8 mouse cellular contexts compared by ENCODE assay signal in genomic region chr4:133129931-133130889, GRCm38 (mm10). TPM values are rescaled to one million over a fixed set of nuclear protein-coding genes. Genes with fewer than 3 reads are reported as not detected.
DNase-seq lines count a peak whose midpoint lies in the region; ATAC-seq and TF ChIP-seq lines count a peak whose summit lies in the region.

Wasf2 (plus strand) TSS chr4:133130505.

- H3K36me3 ChIP-seq in MEL (ENCODE audit: control insufficient read depth in 1 of 2, insufficient read depth in 2 of 2, low read length in 2 of 2) = peaks cover 0 to 8% of the 10 kb centered on the region in 2 experiments; a peak in 2 of 4 replicates
- H3K36me3 ChIP-seq in forebrain, postnatal 0 days (ENCODE audit: insufficient read depth) = no peaks in the 10 kb centered on the region
- H3K36me3 ChIP-seq in lung, embryonic 15.5 days = peaks cover 9% of the 10 kb centered on the region; the same call in 1 of the 2 replicates

- peak within 1 kb of the TSS; percentile 89 for H3K9ac ChIP-seq in MEL (ENCODE audit: control insufficient read depth, low read depth, low read length, poor library complexity, severe bottlenecking)
- peak within 1 kb of the TSS; percentile 79 for H3K9ac ChIP-seq in forebrain, postnatal 0 days
- peak within 1 kb of the TSS; percentile 91 for H3K9ac ChIP-seq in lung, embryonic 15.5 days

- ATAC-seq in forebrain, postnatal 0 days = peak; percentile 98
- peak; percentile 93 for ATAC-seq in lung, embryonic 15.5 days (ENCODE audit: borderline replicate concordance, extremely low read depth, low FRiP score, low TSS enrichment)

- H3K27me3 ChIP-seq in MEL (ENCODE audit: control insufficient read depth in 1 of 2, insufficient read depth in 2 of 2, low read length in 2 of 2) = no peaks in the 10 kb centered on the region
- H3K27me3 ChIP-seq in cerebellum, adult 2 months (ENCODE audit: control insufficient read depth, insufficient read depth, low read length) = no peaks in the 10 kb centered on the region
- H3K27me3 ChIP-seq in forebrain, postnatal 0 days (ENCODE audit: insufficient read depth, low read length) = no peaks in the 10 kb centered on the region
- no peaks in the 10 kb centered on the region for H3K27me3 ChIP-seq in lung, embryonic 15.5 days

- DNase-seq in MEL (ENCODE audit: low read depth, low spot score) = peak; percentile 98
- DNase-seq in cerebellum, adult 2 months = peak; percentile 89 to 92
- peak; percentile 95 for DNase-seq in forebrain, postnatal 0 days
- DNase-seq in heart, postnatal 4 days = peak; percentile 95
- peak; percentile 84 to 87 for DNase-seq in layer of hippocampus, adult 8-10 months (ENCODE audit: low spot score in 2 of 2)
- peak; percentile 83 for DNase-seq in ovary, adult 18-20 months (ENCODE audit: low spot score)
- peak; percentile 96 for DNase-seq in thymus, postnatal 0 days (ENCODE audit: low spot score)

- no peak for TF ChIP-seq RAD21 in MEL (IDR thresholded peaks at IDR 0.05; ENCODE audit: low read depth, low read length)

- no peak for TF ChIP-seq EP300 in MEL (IDR thresholded peaks at IDR 0.05; ENCODE audit: low read depth in 1 of 2, low read length in 2 of 2)

- peak; percentile 77 to 90 for TF ChIP-seq POLR2A in MEL (IDR thresholded peaks at IDR 0.05; ENCODE audit: control insufficient read depth in 1 of 2, insufficient read depth in 1 of 2, low read depth in 1 of 2, low read length in 2 of 2, poor library complexity in 1 of 2)
- peak; percentile 55 for TF ChIP-seq POLR2A in cerebellum, adult 2 months (IDR thresholded peaks at IDR 0.05; ENCODE audit: borderline replicate concordance, insufficient read depth, low read length)

- H3K27ac ChIP-seq in MEL (ENCODE audit: control insufficient read depth, low read depth, low read length) = peak within 1 kb of the TSS; percentile 68
- peak within 1 kb of the TSS; percentile 35; the same call in 1 of the 2 replicates for H3K27ac ChIP-seq in cerebellum, adult 2 months (ENCODE audit: insufficient read depth, low read length)
- peak within 1 kb of the TSS; percentile 58 for H3K27ac ChIP-seq in forebrain, postnatal 0 days (ENCODE audit: low read depth, low read length)
- peak within 1 kb of the TSS; percentile 85 for H3K27ac ChIP-seq in lung, embryonic 15.5 days

- H3K4me1 ChIP-seq in MEL (ENCODE audit: control insufficient read depth in 1 of 2, insufficient read depth in 2 of 2, low read length in 2 of 2) = peaks cover 0 to 12% of the 10 kb centered on the region in 2 experiments; a peak in 3 of 4 replicates
- peaks cover 13% of the 10 kb centered on the region; the same call in 1 of the 2 replicates for H3K4me1 ChIP-seq in cerebellum, adult 2 months (ENCODE audit: control insufficient read depth, insufficient read depth, low read length)
- 0 out of 2 replicates have a peak, but pooled peaks cover 11% of the 10 kb centered on the region for H3K4me1 ChIP-seq in forebrain, postnatal 0 days (ENCODE audit: insufficient read depth)
- peaks cover 13% of the 10 kb centered on the region for H3K4me1 ChIP-seq in lung, embryonic 15.5 days

- H3K4me2 ChIP-seq in forebrain, postnatal 0 days (ENCODE audit: low read depth) = peak within 1 kb of the TSS; percentile 81
- peak within 1 kb of the TSS; percentile 78 for H3K4me2 ChIP-seq in lung, embryonic 15.5 days

- peaks cover 37% of the 10 kb centered on the region for H3K79me2 ChIP-seq in MEL (ENCODE audit: control insufficient read depth, insufficient read depth, low read length, poor library complexity)

- H3K4me3 ChIP-seq in MEL (ENCODE audit: control insufficient read depth in 1 of 2, insufficient read depth in 1 of 2, low read depth in 2 of 2, low read length in 2 of 2) = peak within 1 kb of the TSS; percentile 82 to 95
- peak within 1 kb of the TSS; percentile 78 for H3K4me3 ChIP-seq in cerebellum, adult 2 months (replicated peaks; ENCODE audit: insufficient read depth, low read depth, low read length)
- peak within 1 kb of the TSS; percentile 94 for H3K4me3 ChIP-seq in forebrain, postnatal 0 days (ENCODE audit: low read depth, low read length)
- peak within 1 kb of the TSS; percentile 93 for H3K4me3 ChIP-seq in lung, embryonic 15.5 days

- H3K9me3 ChIP-seq in MEL (replicated peaks; ENCODE audit: insufficient read depth, low read length) = no peaks in the 10 kb centered on the region
- no peaks in the 10 kb centered on the region for H3K9me3 ChIP-seq in forebrain, postnatal 0 days (ENCODE audit: low read length)
- no peaks in the 10 kb centered on the region for H3K9me3 ChIP-seq in lung, embryonic 15.5 days

- TF ChIP-seq CTCF in MEL (IDR thresholded peaks at IDR 0.05 in 2 of 3, conservative IDR thresholded peaks at IDR 0.05 in 1 of 3; ENCODE audit: control insufficient read depth in 1 of 3, insufficient read depth in 1 of 3, low read depth in 2 of 3, low read length in 3 of 3, poor library complexity in 1 of 3, severe bottlenecking in 1 of 3) = no peak
- no peak for TF ChIP-seq CTCF in cerebellum, adult 2 months (IDR thresholded peaks at IDR 0.05; ENCODE audit: borderline replicate concordance, insufficient read depth, low read depth, low read length)
- 0 out of 2 replicates have a peak, but pooled peaks have one; percentile 5 for TF ChIP-seq CTCF in forebrain, postnatal 0 days (IDR thresholded peaks at IDR 0.05; ENCODE audit: low read depth)

- under 1% methylated on average over 65 of the region's 65 CpGs for WGBS in cerebellum, adult 2 months
- WGBS in forebrain, postnatal 0 days = 2% methylated on average over 59 of the region's 65 CpGs
- WGBS in lung, embryonic 15.5 days = under 1% methylated on average over 65 of the region's 65 CpGs

TF ChIP-seq in MEL, 35 proteins besides CTCF, POLR2A, EP300 and RAD21 (continues in another document):
- no peak; the same call in 1 of the 2 replicates for TF ChIP-seq KAT2A (conservative IDR thresholded peaks at IDR 0.05; ENCODE audit: low read depth, low read length)
- no peak for TF ChIP-seq ZC3H11A (IDR thresholded peaks at IDR 0.05; ENCODE audit: low read depth, low read length)
- TF ChIP-seq GATA1 (IDR thresholded peaks at IDR 0.05; ENCODE audit: low read depth, low read length) = no peak
- TF ChIP-seq POLR2AphosphoS2 (IDR thresholded peaks at IDR 0.05; ENCODE audit: low read length) = no peak
- 0 out of 2 replicates have a peak, but pooled peaks have one; percentile 43 for TF ChIP-seq MYC (IDR thresholded peaks at IDR 0.05; ENCODE audit: low read depth, low read length)
- TF ChIP-seq HCFC1 (IDR thresholded peaks at IDR 0.05; ENCODE audit: low read depth, low read length) = peak; percentile 83
- TF ChIP-seq SIN3A (IDR thresholded peaks at IDR 0.05; ENCODE audit: low read length) = peak; percentile 93
- TF ChIP-seq JUND (IDR thresholded peaks at IDR 0.05; ENCODE audit: low read depth, low read length) = 0 out of 2 replicates have a peak, but pooled peaks have one; percentile 23
- no peak for TF ChIP-seq TAL1 (IDR thresholded peaks at IDR 0.05; ENCODE audit: low read length)
- peak; percentile 100 for TF ChIP-seq CHD1 (IDR thresholded peaks at IDR 0.05; ENCODE audit: low read depth, low read length)
- no peak for TF ChIP-seq CHD2 (IDR thresholded peaks at IDR 0.05; ENCODE audit: low read length)
- 0 out of 2 replicates have a peak, but pooled peaks have one; percentile 43 for TF ChIP-seq UBTF (IDR thresholded peaks at IDR 0.05; ENCODE audit: borderline replicate concordance, insufficient read depth, low read depth, low read length)
- TF ChIP-seq GABPA (IDR thresholded peaks at IDR 0.05; ENCODE audit: low read depth, low read length) = no peak
- peak; percentile 95 for TF ChIP-seq MAZ (IDR thresholded peaks at IDR 0.05; ENCODE audit: low read depth, low read length)
- TF ChIP-seq MYB (IDR thresholded peaks at IDR 0.05; ENCODE audit: low read depth, low read length) = no peak
- TF ChIP-seq NRF1 (IDR thresholded peaks at IDR 0.05; ENCODE audit: insufficient read depth, low read depth, low read length, poor library complexity, severe bottlenecking) = no peak
- TF ChIP-seq SMC3 (IDR thresholded peaks at IDR 0.05; ENCODE audit: low read depth, low read length) = no peak
- no peak for TF ChIP-seq ZMIZ1 (IDR thresholded peaks at IDR 0.05; ENCODE audit: low read depth, low read length)
- peak; percentile 75; the same call in 1 of the 2 replicates for TF ChIP-seq TBP (IDR thresholded peaks at IDR 0.05; ENCODE audit: low read depth, low read length)
- TF ChIP-seq ZKSCAN1 (IDR thresholded peaks at IDR 0.05; ENCODE audit: low read depth, low read length) = no peak
- TF ChIP-seq ELF1 (IDR thresholded peaks at IDR 0.05; ENCODE audit: low read depth, low read length) = peak; percentile 95
- TF ChIP-seq BHLHE40 (IDR thresholded peaks at IDR 0.05; ENCODE audit: borderline replicate concordance, low read depth, low read length) = no peak
- no peak for TF ChIP-seq RCOR1 (IDR thresholded peaks at IDR 0.05; ENCODE audit: low read depth, low read length)
- no peak for TF ChIP-seq MEF2A (IDR thresholded peaks at IDR 0.05; ENCODE audit: extremely low read depth, insufficient replicate concordance, low read depth, low read length, poor library complexity, severe bottlenecking)
- TF ChIP-seq MAX (IDR thresholded peaks at IDR 0.05; ENCODE audit: low read length) = no peak
- TF ChIP-seq ZNF384 (IDR thresholded peaks at IDR 0.05; ENCODE audit: low read depth, low read length) = no peak
- TF ChIP-seq NELFE (IDR thresholded peaks at IDR 0.05; ENCODE audit: low read depth, low read length) = peak; percentile 68
- TF ChIP-seq USF2 (IDR thresholded peaks at IDR 0.05; ENCODE audit: borderline replicate concordance in 1 of 2, insufficient read depth in 1 of 2, low read depth in 1 of 2, low read length in 2 of 2) = no peak
- no peak for TF ChIP-seq MAFK (IDR thresholded peaks at IDR 0.05; ENCODE audit: borderline replicate concordance, low read depth, low read length)
- no peak for TF ChIP-seq USF1 (IDR thresholded peaks at IDR 0.05; ENCODE audit: low read depth, low read length)
- peak; percentile 36 for TF ChIP-seq TCF12 (IDR thresholded peaks at IDR 0.05; ENCODE audit: low read depth, low read length)

RNA-seq across cellular contexts. Expression of gene Wasf2, which starts in this region (rescaled TPM):
- total RNA-seq in MEL (2012; rRNA removed) = 16.4 and 18.4 TPM in 2 replicates
- polyA plus RNA-seq in MEL (2012; ENCODE audit: insufficient read depth in 1 of 2, insufficient read length in 2 of 2, low read depth in 1 of 2, low replicate concordance in 2 of 2, missing spikeins in 1 of 2) = 10 to 100 TPM in 1 of 2 experiments, not detected in 1; 53.7 TPM
- 15.0 and 16.3 TPM in 2 replicates for polyA plus RNA-seq in cerebellum, adult 2 months (2012; rRNA removed)
- total RNA-seq in forebrain, postnatal 0 days (2014; rRNA removed) = 8.1 and 11.3 TPM in 2 replicates
- polyA plus RNA-seq in forebrain, postnatal 0 days (2015; fragmentation: Nextera tagmentation; extraction: Ambion mirVana) = 15.7 and 24.1 TPM in 2 replicates
- total RNA-seq in heart, postnatal 4 days (2021) = 100 to 1,000 TPM; 141 to 149 TPM
- total RNA-seq in layer of hippocampus, adult 8-10 months (2022) = 10 to 100 TPM; 35.7 to 48.2 (median 46.7) TPM
- polyA plus RNA-seq in lung, embryonic 15.5 days (2015; fragmentation: Nextera tagmentation; extraction: Ambion mirVana) = 120 and 136 TPM in 2 replicates
- polyA plus RNA-seq in thymus, postnatal 0 days (2015; fragmentation: Nextera tagmentation; extraction: Ambion mirVana) = 140 and 190 TPM in 2 replicates

Comparison
In these comparisons a context has a peak if more than half of its experiments do, and no peak if none do; other contexts are left out.
1. Peak in every context shown above with its lines: DNase-seq, ATAC-seq, H3K4me3 ChIP-seq and H3K27ac ChIP-seq.
2. H3K27ac ChIP-seq: peak in every context shown above with its lines; median percentile 85 in lung, embryonic 15.5 days; 68 in MEL; 58 in forebrain, postnatal 0 days; 35 in cerebellum, adult 2 months.